Mouse (Mus musculus) brain, embryonic 14.5 days (tissue): ENCODE measurements at regions not wholly inside any gene's neighbourhood (a gene's known extent, or its start where the extent isn't known, plus 50 kb on each side); places are given as distances from the start of the nearest gene placed in this dataset.

Experiments used
- CTCF ChIP-seq: fragments of 200-500 bp; IDR thresholded peaks from 2 replicates; pipeline ENCODE4 v1.5.1; 2012; ENCODE audit warnings: inconsistent platforms, mild to moderate bottlenecking, moderate library complexity, borderline replicate concordance; ENCODE audit not compliant: insufficient read depth, insufficient read length; ENCODE audit errors: extremely low read depth
- POLR2A ChIP-seq: fragments of 200-500 bp; IDR thresholded peaks from 2 replicates; pipeline ENCODE4 v1.6.1; 2012; ENCODE audit warnings: mild to moderate bottlenecking, inconsistent platforms, borderline replicate concordance; ENCODE audit not compliant: poor library complexity, insufficient read depth, insufficient read length, severe bottlenecking; ENCODE audit errors: extremely low read depth

- TF ChIP-seq CTCF (no peak), POLR2A (no peak)
Observed at GRCm38 (mm10) chr8:17863388-17863787, 1114.7 kb downstream of the Defb40 start.
